Mouse (Mus musculus) T-helper 17 cell (primary cell): Measurements from ENCODE around the gene Oard1.

Experiments
- in situ Hi-C, 2 experiments: fragments of 300-600 bp; cut with MboI, MseI; formaldehyde crosslinking; loops; 1 replicate in 1 of 2; 2 replicates in 1 of 2; pipeline ENCODE4 v1.15.1; 2025; ENCODE audit warnings: high pct_unique_total_duplicates in 2 of 2

Gene Oard1

GRCm38 (mm10) chr17:48407154-48407553, 2.7 kb upstream of the Oard1 start:
- in situ Hi-C loops: loop anchor here (5.0 to 10.0 kb wide), 2 partner anchors 105 to 882 kb away; no protein-coding TSS in a partner anchor

GRCm38 (mm10) chr17:48407910-48408525, 1.8 kb upstream of the Oard1 start:
- in situ Hi-C loops: loop anchor here (5.0 to 10.0 kb wide), 2 partner anchors 106 to 883 kb away; no protein-coding TSS in a partner anchor

DNA sequence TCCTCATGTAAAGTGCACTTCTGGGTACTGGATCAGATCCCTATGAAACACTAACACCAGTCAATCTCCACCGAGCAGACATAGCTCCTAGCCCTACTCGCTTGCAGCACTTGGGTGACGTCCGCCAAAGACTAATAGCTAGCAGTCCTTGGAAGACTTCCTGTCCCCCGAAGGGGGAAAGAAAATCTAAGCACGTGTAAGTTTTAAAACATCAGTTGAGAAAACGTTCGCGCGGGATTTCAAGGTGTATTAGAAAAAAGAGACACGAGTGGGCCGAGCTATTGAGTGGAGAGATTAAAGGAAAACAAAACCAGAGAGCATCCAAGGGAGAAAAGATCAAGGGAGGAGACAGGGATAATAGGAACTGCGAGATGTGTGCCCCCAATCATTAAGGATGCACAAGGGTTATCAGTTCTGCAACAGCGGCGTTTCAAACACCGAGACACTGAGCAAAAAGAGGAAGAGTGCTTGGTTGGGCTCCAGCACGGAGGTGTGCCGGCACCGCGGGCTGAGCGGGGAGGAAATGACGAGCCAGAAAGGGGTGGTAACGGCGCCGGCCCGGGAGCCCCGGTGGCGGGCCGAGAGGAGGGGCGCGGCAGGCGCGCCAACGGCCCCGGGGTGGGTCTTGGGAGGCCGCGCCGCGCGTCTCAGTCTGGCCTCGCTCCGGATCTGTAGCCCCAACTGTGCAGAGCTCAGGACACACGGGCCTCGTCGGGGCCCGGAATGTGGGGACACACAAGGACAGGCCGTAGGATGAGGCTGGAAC, 1.1 kb upstream of the Oard1 start:
- in situ Hi-C loops: loop anchor here (5.0 to 10.0 kb wide), 2 partner anchors 106 to 884 kb away; no protein-coding TSS in a partner anchor

DNA sequence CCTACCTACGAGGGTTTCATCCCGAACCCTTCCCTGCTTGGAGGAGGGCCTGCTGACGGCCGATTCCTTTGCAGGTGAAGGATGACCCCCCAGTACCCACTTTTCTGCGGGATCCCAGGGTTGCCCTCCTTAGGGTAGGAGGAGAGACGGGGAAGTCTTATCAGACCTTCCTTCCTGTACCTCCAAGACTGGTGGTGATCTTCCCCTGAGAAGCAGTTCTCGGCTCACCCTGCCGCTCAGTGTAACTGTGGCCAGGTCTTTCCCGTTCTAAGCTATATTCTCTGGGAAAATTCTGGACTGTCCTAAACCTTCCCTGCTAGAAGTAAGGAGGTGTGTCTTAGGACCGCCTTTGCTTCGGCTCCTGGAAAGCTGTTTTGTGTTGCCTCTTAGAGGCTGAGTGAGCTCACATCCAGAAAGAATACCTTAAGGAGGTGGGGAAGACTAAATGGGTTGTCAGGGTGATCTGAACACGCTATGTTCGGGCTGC, 528 bp downstream of the Oard1 start:
- in situ Hi-C loops: no loop called here

GRCm38 (mm10) chr17:48411241-48411640, 1.4 kb downstream of the Oard1 start:
- in situ Hi-C loops: no loop called here

DNA sequence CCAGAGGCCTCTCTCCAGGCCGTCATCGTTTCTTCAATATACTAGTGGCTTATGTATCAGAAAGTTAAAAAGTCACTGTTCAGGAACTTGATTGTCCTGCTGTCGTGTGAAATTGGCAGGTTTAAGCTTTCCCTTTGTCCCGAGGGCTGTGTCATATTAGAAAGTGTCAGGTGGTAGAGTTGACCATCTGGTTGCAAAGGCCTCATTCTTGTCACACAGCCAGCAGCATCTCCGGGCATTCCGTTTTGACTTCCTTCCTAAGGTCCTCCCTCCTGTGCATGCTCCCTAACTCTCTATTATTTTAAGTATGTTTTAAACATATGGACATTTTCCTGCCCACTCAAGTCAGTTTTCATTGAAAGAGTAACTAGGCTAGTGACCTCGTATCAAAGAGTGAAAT, 6.2 kb downstream of the Oard1 start:
- in situ Hi-C loops: no loop called here

GRCm38 (mm10) chr17:48416425-48417195, 6.8 kb downstream of the Oard1 start:
- in situ Hi-C loops: no loop called here

DNA sequence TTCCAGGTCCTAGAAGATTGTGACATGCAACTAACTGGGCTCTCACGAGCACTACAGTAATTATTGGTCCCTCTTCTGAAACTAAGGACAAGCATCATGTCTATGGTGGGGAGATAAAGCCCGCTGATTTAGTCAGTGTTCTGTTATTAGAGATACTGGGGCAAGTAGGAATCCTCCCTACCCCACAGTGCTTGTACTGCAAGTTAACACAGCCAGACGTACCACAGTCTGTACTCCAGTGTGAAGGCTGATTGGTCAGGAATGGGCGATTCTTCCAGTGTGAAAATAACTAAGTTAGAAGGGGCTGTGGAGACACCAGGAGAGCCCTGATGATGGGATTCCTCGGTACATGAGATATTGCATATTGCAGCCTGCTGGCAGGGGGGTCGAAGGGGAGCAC, 7.7 kb downstream of the Oard1 start:
- in situ Hi-C loops: no loop called here

- in situ Hi-C loops: no loop called here
Measured at GRCm38 (mm10) chr17:48418174-48418573, 8.4 kb downstream of the Oard1 start.

DNA sequence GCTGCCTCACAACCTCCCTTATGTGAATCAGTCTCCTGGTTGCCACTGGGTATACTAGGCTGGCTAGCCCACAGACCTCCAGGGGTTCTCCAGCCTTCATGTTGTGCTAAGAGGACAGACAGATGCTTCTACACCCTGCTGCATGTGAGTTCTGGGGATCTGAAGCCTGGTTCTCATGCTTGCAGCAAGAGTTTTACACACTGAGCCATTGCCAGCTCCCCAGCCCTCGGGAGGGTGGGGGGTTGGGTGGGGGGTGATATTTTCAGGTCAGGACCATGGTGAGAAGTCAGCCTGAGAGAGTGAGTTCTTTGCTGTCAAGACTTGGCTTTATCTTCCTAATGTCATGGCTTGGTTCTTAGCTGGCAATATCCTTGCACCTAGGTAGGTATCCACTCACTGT, 9.0 kb downstream of the Oard1 start:
- in situ Hi-C loops: no loop called here

GRCm38 (mm10) chr17:48419571-48419970, 9.8 kb downstream of the Oard1 start:
- in situ Hi-C loops: no loop called here

- in situ Hi-C loops: no loop called here
Measured at GRCm38 (mm10) chr17:48424237-48424636, 14.4 kb downstream of the Oard1 start.

- in situ Hi-C loops: no loop called here
Measured at GRCm38 (mm10) chr17:48425823-48426612, 16.2 kb downstream of the Oard1 start.

DNA sequence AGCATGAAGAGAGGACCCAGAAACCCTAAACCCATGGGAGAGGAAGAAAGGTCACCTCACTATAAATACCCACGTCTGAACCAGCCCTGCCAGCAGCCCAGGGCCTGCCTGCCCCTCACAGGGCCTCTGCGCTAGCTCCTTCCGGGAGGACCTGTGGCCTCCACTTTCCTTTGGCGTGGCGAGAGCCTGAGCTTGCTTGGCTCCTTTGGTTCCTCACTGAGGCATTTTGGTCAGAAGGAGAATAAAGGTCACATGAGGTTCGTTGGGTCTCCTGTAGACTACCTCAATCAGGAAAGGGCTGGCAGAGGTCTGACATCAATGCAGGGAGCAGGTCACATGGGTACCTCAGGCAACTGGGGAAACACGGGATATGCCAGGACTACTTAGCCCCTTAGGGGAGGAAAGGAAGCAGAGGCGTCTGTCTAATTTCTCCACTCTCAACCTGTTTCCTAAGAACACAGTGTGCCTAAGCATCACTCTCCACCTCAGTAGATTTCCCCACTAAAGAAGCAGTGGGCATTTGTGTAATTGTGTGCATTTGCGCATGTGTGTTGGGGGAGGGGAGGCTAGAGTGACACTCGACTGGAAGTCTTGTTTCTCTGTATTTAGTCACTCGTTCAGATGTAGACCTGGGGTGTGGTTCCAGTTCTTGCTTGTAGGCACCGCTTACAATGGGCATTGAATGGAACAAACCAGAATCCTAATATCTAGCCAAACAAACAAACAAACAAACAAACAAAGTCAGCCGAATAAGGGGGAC, 17.4 kb downstream of the Oard1 start:
- in situ Hi-C loops: no loop called here

DNA sequence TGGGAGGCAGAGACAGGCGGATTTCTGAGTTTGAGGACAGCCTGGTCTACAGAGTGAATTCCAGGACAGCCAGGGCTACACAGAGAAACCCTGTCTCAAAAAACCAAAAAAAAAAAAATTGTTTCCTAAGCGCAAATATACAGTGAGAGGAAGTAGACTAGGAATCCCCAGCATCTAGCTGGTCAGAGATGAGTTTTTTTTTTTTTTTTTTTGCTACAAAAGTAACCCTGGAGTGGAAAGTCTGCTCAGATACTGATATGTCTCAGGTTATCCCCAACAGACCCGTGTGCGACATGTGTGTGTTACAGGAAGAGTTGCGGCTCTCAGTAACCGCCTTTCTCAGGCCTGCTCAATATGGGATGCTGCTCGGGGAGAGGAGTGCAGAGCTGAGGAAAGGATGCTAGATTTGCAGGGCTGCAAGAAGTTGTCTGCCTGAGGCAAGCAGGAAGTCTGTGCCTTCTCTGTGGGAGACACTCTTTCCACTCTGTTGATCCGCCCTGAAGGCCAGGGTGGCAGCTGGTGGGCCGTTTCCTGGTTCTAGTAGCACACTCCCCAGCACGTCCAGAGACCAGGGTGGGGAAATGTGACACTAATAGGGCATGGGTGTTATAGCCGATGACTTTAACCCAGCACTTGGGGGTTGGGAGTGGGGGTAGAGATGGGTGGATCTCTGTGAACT, 18.2 kb downstream of the Oard1 start:
- in situ Hi-C loops: no loop called here

DNA sequence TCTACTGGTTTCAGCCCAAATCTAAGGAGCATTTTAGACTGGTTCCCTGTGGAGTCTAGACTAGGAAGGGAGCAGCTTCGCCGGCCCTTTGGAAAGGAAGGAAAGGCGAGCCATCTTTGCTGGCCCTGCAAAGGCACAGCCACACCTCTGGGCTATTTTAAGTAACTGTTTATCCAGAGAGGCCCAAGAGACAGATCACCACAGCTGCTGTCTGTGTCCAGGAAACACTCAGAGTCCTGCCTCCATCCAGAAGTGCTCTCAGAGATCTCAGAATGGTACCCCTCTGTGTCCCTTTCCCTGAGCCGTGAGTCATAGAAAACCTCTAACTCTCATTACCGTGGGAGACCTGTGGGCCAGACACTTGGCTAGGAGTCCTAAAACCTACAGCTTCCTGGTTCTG, 20.6 kb downstream of the Oard1 start:
- in situ Hi-C loops: no loop called here

GRCm38 (mm10) chr17:48431054-48431453, 21.2 kb downstream of the Oard1 start:
- in situ Hi-C loops: no loop called here

GRCm38 (mm10) chr17:48432158-48432980, 22.6 kb downstream of the Oard1 start, which contains the start of gene Apobec2:
Gene Apobec2 (minus strand): TSS chr17:48432930.
- in situ Hi-C loops: no loop called here
